Mouse (Mus musculus) activated CD4-positive, CD25-positive, alpha-beta regulatory T cell, adult 4 months (primary cell): ENCODE results near the gene Taf11. TPM values are rescaled to one million over a fixed set of nuclear protein-coding genes. Genes with fewer than 3 reads are reported as not detected.

Experiments
- ATAC-seq: one replicate; pipeline ENCODE4 v1.8.0; 2017
- polyA plus RNA-seq, 2 experiments: library from polyadenylated mRNA; unstranded; fragments of 100-300 nt; shearing (Covaris generic); gene quantifications; one replicate each; pipeline ENCODE4 v1.2.1; 2017

Taf11 gene
- polyA plus RNA-seq, 2 experiments from 2014 or later, result 32.9 to 39.6 TPM

DNA sequence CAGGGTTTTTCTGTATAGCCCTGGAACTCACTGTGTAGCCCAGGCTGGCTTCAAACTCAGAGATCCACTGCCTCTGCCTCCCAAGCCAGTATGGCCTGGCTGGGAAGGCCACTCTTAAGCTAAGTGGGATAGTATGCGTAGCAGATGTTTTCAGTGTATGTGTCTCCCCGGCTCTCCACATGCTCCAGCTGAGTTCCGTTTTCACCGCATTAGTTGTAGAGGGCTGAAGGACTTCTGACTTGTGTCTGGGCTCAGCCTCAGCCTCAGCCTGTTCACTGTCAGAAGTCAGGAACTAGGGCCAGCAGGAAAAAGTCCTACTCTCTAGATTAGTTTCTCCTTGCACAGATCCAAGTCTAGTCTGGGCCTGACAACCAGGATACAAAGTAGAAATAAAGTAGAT lies 6.7 kb upstream of the Taf11 start:
- no peak for ATAC-seq

DNA sequence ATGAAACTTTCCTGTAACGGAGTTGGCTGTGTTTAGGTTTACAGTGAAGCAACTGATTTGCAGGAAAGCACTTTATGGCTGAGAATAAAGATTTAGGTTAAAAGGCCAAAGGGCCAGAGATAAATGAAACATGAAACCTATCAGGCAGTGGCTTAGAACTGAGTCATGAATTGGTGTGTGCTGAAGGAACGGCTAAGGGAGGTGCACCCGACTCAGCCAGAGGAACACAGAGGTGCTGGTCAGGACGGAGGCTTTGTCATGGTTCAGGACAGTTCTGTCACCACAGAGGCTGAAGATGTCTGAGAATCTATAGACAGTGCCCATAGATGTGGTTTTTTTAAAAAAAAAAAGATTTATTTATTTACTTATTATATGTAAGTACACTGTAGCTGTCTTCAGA lies 5.1 kb upstream of the Taf11 start:
- ATAC-seq, result no peak

DNA sequence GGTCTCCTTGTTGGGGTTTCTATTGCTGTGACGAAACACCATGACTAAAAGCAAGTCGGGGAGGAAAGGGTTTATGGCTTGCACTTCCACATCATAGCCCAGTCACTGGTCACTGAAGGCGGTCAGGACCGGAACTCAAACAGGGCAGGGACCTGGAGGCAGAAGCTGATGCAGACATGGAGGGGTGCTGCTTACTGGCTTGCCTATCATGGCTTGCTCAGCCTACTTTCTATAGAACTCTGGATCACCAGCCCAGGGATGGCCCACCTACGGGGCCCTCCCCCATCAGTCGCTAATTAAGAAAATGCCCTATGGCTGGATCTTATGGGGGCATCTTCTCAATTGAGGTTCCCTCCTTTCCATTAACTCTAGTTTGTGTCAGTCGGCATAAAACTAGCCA lies 1.7 kb upstream of the Taf11 start:
- no peak for ATAC-seq

DNA sequence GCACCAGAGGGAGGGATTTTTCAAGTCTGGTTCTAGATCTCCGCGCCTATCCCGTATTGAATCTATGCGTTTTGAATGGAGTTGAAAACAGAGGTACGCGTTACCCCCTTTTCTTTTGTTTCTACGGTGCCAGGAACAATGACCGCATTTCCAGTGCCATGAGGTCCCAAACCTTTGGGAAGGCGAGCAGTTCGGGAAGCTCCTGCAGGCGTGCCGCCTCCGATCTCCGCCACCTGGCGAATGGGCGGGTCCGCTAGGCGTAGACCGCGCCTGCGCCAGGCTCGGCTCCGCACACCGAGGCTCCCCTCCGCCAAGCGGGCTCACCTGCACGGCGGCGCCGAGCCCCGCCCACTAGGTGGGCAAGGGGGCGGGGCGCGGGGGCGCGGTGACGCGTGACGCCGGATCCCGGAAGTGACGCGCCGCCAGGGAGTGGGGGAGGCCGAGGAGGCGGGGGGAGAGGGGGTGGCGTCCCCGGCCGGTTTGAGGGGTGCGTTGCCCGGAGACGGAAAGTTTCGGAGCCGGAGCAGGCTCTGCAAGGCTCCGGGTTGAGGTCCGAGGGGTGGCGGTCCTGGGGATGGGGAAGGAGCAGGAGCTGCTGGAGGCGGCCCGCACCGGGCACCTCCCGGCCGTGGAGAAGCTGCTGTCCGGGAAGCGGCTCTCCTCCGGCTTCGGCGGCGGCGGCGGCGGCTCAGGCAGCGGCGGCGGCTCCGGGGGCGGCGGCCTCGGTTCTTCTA lies 589 bp downstream of the Taf11 start, which contains the start of gene Anks1:
Anks1 (plus strand) TSS at position 419 of the 734 bp plus-strand sequence.
- ATAC-seq, result peak; percentile 69

DNA sequence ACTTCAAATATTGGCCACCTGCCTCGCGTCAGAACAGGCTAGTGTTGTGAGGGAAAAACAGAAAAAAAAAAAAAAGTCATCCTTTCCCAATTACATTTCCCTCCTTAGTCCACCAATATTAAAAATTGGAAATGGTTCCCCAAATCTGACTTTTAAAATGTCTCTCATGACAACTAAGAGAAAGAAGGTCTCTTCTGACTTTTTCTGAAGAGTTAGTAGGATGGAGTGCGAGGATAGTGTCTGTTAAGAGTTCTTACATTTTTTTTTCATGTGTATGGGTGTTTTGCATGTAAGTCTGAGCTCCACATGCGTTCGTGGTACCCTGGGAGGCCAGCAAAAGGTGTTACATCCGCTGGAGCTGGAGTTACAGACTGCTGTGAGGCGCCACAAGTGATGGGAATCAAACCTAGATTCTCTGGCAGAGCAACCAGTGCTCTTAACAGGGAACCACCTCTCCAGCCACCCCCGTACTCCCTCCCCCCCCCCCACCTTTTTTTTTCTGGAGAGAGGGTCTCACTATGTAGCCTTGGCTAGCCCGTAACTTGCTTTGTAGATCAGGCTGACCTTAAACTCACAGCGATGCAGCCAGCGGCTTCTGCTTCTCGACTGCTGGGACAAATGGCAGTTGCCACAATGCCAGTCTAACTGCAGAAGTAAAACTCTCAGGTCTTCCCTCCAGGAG lies 1.3 kb downstream of the Taf11 start:
- peak; percentile 46 for ATAC-seq

DNA sequence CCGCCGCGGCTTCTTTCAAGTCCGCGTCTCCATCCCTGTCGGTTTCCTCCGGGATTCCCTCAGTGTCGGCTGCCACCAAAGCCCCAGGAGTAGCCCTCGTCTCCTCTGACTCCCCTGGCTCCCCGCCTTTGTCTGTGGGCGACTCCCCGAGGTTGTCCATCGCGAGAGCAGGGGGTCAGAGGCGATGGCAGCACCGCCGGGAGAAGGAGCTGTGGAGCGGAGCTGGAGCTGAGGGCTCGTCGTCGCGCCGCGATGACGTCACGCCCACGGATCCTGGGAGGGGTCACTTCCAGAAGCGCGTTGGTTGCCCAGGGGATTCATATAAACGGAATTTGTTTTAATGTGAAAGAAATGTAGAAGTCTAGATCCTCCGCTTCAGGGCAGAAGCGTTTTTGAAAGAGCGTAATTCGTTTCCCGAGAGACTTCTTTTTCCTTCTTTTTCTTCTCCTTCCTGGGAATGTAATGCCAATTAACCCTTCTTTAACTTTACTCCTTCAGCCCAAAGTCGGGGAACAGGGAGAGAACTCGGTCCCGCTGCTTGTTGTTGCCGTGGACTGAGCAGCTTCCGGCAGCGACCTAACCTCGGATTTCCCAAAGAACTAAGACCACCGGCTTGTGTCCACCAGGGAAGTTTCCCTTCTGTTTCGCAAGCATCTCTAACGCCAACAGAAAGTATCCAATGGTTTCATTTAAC lies 2.0 kb downstream of the Taf11 start:
- no peak for ATAC-seq

DNA sequence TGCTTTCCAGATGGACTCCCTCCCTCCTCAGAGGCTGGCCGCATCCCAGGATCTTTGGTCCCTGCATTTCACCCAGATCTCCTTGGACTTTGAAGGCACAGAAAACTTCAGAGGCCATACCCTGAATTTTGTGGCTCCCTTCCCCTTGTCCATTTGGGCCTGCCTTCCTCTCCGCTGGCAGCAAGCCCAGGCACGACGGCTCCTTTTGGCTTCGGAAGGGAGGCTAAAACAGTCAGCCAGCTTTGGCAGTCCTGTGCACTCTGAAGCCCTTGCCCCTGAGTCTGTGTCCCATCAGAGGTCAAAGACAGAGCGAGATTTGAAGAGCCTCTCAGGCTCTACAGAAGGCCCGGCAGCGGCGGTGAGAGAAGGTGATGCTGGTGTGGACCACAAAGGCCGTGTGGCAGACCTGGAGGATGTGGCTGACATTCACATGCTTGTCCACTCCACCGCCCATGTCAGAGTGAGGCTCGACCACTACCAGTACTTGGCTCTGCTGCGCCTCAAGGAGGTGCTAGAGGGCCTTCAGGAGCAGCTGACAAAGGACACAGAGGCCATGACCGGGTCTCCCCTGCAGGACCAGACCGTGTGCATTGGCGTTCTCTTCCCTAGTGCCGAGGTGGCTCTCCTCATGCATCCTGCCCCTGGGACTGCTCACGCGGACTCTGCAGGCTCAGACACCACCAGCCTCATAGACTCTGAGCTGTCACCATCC lies 23.0 kb downstream of the Taf11 start:
- no peak for ATAC-seq

DNA sequence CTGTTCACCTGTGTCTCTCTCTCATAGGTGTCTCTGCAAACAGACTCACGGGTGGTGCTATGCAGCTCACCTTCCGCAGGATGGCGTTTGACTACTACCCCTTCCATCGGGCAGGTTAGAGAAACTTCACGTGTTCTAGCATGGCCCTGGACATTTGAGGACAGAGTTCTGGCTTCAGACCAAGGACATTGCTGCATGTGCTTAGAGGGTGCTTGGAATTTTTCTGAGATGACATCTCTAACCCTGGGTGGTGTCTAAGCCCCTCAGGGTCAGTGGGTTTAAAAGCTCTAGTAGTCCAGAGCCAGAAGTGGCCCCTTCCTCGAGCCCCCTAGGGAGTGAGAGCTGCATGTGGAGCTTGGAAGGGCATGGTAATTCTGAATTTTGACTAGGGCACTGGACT lies 25.6 kb downstream of the Taf11 start:
- no peak for ATAC-seq

DNA sequence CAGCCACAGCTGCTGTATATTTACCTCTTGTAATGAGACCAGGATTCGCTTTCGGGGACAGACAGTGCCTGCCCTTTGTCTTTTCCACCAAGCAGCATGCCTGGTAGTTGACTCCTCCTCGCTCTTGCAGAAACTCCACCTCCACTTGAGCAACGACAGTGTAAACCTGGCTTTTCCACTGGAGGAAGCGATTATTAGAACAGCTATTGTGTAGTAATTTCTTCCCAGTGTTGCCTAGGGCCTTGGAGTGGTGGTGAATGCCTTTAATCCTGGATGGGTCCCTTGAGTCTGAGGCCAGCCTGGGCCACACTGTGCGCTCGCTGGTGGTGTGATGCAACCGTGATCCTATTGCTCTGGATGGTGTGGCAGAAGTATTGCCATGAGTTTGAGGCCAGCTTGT lies 26.5 kb downstream of the Taf11 start:
- no peak for ATAC-seq

DNA sequence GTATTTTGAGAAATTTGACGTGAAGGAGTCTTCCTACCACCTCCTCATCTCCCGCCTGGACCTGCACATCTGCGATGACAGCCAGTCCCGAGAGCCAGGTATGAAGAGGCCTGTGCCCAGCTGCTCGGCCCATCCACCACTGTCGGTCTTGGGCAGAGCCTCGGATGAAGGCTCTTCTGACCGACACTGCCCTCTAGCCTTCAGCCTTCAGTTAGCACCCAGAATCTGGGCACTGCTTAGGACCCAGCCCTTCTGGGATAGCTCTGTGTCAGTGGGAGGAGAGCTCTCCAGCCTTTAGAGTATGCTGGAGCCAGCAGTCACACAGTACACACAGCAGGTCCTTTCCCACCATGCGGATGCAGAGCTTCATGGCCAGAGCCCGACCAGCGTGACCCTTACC lies 28.1 kb downstream of the Taf11 start:
- no peak for ATAC-seq

DNA sequence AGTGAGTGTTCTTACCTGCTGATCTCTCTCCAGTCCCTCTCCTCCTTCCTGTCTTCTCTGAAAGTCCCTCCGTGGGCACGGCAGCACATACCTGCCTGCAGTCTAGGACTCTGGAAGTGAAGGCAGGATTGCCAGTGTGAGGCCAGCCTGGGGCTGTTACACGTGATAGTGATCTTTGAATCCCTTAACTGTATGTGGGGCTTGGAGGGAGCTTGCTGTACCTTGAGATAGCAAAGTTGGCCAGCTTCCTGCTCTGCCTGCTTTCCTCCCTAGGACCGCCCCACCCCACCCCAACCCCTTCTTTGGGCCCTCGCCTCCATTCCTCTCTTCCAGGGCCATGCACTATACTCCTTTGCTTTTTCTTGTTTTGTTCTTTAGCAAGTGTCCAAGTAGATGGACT lies 35.1 kb downstream of the Taf11 start:
- no peak for ATAC-seq

DNA sequence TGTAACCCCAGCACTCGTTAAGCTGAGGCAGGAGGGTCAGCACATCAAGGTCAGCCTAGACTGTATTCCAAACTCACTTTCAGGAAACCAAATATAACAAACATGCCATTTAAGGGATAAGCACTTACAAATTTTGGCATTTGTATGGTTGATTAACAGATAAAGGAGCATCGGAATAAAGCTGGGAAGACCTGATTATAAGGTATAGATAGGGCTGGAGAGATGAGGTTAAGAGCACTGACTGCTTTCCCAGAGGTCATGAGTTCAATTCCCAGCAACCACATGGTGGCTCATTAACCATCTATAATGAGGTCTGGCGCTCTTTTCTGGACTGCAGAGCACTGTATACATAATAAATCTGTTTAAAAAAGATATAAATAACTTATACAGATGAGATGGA lies 36.1 kb downstream of the Taf11 start:
- ATAC-seq, result no peak

DNA sequence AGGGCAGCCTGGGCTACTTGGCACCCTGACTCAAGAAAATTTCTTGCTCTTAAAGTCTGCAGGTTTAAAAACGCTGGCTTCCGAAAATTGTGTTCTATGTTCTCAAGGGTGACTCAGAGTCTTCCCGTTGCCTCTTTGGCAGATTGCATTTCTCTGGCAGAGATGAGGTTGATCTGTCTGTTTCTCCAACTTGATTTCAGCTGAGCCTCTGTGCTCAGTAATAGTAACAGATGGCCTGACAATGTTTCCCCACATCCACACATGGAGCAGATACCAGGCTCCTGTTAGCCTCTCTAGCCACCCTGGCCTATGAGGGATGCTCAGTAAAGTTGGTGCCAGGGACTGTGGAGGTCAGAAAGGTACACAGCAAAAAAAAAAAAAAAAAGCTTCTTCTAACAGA lies 37.8 kb downstream of the Taf11 start:
- no peak for ATAC-seq

DNA sequence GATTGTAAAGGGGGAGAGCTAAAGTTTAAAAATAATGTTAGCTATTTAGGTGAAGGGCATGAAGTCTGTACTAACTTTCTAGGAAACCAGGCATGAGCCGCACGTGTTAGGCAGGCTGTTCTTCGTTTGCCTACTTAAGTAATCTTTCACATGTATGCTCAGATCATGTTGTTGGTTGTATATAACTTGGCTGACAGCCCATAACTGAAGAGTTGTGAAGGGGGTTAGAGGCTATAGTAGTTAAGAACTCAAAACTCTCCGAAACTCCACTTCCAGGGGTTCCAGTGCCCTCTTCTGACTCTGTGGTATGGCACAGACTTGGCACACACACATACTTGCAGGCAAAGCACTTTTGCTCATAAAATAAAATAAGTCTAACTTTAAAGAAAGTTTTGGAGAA lies 42.9 kb downstream of the Taf11 start:
- ATAC-seq, result no peak

DNA sequence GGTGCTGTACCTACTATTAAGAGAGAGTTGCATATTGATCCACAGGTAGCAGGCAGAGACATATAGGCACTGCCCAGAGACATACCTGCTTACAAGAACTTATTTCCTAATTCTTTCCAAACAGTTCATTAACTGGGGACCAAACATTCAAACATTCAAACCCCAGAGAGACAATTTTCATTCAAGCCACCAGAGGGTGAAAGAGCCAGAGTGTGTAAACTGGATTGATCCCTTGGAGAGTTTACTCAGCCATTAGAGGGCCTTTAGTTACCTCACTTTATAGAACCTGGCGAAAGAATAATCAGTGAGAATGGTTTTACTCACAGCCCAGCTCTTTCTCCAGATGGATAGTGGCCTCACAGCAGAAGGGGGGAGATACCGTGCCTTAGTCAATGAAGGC lies 44.2 kb downstream of the Taf11 start:
- no peak for ATAC-seq

DNA sequence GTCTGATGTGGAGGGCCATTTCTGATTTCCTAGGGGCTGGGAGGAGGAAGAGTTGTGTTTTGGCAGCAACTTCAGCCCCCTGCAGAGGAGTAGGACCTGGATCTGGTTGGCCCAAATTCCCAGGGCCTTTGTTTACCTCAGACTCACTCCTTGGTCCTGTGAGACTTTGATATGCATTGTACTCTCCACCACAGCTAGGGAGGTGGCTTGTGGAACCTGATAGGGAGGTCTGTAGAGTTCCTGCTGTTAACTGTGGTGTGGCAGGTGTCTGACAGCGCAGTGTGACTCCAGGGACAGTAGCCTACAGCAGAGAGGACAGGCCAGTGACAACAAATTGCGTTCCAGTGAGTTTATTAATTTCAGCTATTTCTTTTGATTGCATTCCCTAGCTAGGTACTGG lies 50.5 kb downstream of the Taf11 start:
- no peak for ATAC-seq

DNA sequence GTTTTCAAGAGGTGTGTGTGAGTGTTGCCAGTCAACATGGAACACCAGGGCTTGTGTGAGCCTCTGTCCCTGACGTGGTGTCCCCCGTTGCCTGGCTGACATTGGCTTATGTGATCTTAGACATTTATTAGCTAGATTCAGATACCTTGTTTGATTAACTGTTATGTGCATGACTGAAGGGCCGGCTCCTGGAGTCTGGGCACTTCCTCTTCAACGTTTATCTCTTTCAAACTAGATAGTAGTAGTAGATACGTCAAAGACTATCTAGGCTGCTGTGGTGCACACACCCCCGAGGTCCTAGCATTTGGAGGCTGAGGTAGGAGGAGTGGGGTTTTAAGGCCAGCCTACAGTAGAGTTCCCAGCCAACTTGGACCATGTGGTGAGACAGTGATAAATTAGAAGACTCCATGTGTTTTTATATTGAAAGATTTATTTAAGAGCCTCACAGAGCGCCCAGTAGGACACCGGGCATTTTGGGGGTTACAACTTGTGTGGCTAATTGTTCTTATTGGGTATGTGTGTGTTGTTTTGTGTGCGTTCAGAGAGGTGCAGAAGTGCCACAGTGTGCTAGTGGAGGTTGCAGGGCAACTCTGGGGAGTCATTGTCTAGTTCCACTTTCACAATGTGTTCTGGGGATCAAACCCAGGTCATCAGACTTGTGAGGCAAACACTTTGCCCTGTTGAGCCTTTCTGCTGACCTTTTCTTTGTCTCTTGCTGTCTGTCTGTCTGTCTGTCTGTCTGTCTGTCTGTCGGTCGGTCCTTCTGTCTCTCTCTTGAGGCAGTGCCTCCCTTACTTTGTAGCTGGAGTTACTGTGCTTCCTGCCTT lies 51.8 kb downstream of the Taf11 start:
- no peak for ATAC-seq

DNA sequence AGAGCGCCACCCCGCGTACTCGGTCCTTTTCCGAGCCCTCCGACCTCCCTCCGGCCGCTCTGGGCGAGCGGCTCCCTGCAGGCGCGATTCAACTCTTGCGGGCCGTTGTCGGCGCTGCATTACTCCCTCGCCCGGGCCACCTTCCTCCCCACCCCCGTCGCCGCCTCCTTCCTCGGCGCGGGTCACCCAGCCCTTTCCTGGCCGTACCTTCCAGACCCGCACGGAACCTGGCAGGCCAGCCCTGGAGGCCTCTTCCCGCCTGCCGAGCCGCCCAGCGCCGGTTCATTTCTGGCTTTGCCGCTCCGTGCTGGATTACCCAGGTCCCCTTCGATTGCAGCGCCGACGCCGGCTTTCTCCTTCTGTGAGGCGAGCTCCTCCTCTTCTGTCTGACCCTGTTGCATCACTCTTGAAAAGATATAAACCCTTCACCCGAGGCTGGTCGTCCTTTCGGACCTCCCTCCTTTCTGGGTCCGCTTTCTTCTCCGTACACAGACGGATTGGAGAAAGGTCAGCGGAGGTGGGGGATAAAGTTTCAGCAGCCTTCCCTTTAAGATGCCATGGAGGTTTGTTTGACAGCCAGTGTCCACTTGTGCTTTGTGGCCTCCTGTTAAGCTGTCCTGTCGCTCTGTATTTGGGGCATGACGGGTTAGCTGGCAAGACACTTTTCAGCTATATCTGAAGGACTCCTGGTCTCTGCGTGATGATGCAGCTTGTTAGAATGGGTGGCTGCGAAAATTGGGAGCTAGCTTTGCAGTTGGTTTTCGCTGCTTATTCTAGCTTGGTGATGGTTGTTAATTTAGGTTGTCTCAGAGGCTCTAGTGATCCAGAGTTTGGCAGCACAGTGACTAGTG lies 52.6 kb downstream of the Taf11 start:
- ATAC-seq, result peak; percentile 21

DNA sequence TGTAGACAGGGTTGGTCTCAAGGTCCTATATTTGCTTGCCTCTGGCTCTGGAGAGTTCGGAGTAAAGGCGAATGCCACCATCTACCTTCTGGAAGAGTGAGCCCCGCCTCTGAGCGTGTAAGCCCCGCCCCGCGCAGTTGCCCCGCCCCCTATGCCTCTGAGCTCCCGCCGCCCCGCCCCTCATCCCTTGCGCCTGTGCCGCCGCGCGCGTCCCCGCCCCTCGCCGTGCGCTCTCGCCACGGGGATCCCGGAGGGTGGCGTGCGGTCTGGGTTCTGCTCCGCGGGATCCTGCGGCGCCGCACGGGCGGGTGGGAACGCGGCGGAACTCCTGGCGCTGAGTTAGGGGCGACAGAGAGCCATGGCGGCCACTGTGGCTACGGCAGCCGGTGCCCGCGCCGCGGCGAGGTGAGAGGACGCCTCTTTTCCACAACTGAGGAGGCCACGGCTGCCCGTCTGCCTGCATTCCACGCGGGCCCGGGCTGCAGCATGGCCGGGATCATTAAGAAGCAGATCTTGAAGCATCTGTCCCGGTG lies 53.3 kb downstream of the Taf11 start, which contains the start of gene Uhrf1bp1:
Uhrf1bp1 (plus strand) TSS at position 177 of the 533 bp plus-strand sequence.
- ATAC-seq, result peak; percentile 71
